Mouse (Mus musculus): ENCODE data around the gene Esrrg. TPM values are rescaled to one million over a fixed set of nuclear protein-coding genes. Genes with fewer than 3 reads are reported as not detected.

Gene Esrrg
- total and polyA plus RNA-seq, 3 experiments = 0.01 TPM; not detected in 2

DNA sequence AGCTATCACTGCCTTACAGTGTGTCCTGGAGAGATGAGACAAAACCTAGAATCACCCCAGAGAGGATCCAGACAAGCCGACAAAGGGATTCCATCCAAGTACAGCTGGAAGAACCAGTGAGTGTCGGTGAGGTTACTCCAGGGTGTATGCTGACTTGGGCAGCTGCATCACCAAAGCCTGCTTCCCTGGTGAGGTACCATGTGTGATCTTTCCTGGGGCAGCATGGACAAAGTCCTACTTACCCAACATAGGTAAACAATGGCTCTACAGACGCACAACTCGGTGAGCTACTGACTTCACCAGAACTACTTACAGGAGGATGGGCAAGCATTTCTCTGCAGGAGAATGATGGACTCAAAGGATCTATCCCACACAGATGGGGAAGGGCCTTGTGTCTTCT, 280.5 kb downstream of the Esrrg start:
- Histone ChIP-seq H3K27ac (ENCODE audit: control insufficient read depth, low read depth, low read length) (no peak overlapping the region), H3K4me1 (ENCODE audit: control insufficient read depth in 1 of 2, insufficient read depth in 2 of 2, low read length in 2 of 2) (no peaks in the 10 kb centered on the region), H3K36me3 (ENCODE audit: control insufficient read depth in 1 of 2, insufficient read depth in 2 of 2, low read length in 2 of 2) (peaks cover 0 to 2% of the 10 kb centered on the region in 2 experiments; a peak in 1 of 4 replicates), H3K27me3 (ENCODE audit: control insufficient read depth in 1 of 2, insufficient read depth in 2 of 2, low read length in 2 of 2) (no peaks in the 10 kb centered on the region), H3K9me3 (replicated peaks; ENCODE audit: insufficient read depth, low read length) (no peaks in the 10 kb centered on the region), H3K9ac (ENCODE audit: control insufficient read depth, low read depth, low read length, poor library complexity, severe bottlenecking) (no peak overlapping the region), H3K79me2 (ENCODE audit: control insufficient read depth, insufficient read depth, low read length, poor library complexity) (no peaks in the 10 kb centered on the region), H3K4me3 (ENCODE audit: control insufficient read depth in 1 of 2, insufficient read depth in 1 of 2, low read depth in 2 of 2, low read length in 2 of 2) (no peak overlapping the region)
- no peak for DNase-seq (ENCODE audit: low read depth, low spot score)
- TF ChIP-seq USF2 (IDR thresholded peaks at IDR 0.05; ENCODE audit: borderline replicate concordance in 1 of 2, insufficient read depth in 1 of 2, low read depth in 1 of 2, low read length in 2 of 2) (no peak), TBP (IDR thresholded peaks at IDR 0.05; ENCODE audit: low read depth, low read length) (no peak)

DNA sequence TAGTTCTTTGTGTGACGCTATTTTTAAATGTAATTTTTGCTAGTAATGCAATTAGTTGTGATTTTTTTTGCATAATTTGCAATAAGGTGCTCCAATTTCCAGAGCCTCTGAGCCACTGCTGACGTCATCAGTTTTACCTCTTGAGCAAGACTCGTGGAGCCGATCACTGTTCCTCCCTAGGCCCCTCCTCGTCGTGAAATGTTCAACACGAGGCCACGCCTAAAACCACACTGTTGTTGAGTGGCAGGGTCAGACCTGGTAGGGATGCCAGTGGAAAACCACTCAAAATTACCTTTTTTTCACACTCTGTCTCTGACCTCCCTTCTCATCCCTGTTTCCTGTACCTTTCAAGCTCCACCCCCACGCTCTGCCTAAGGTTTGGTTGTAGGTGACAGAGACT, 282.7 kb downstream of the Esrrg start:
- Histone ChIP-seq H3K27ac (ENCODE audit: control insufficient read depth, low read depth, low read length) (no peak overlapping the region), H3K9ac (ENCODE audit: control insufficient read depth, low read depth, low read length, poor library complexity, severe bottlenecking) (no peak overlapping the region), H3K4me3 (ENCODE audit: control insufficient read depth in 1 of 2, insufficient read depth in 1 of 2, low read depth in 2 of 2, low read length in 2 of 2) (no peak overlapping the region), H3K9me3 (replicated peaks; ENCODE audit: insufficient read depth, low read length) (no peaks in the 10 kb centered on the region), H3K79me2 (ENCODE audit: control insufficient read depth, insufficient read depth, low read length, poor library complexity) (no peaks in the 10 kb centered on the region), H3K36me3 (ENCODE audit: control insufficient read depth in 1 of 2, insufficient read depth in 2 of 2, low read length in 2 of 2) (no peaks in the 10 kb centered on the region), H3K27me3 (ENCODE audit: control insufficient read depth in 1 of 2, insufficient read depth in 2 of 2, low read length in 2 of 2) (no peaks in the 10 kb centered on the region), H3K4me1 (ENCODE audit: control insufficient read depth in 1 of 2, insufficient read depth in 2 of 2, low read length in 2 of 2) (no peaks in the 10 kb centered on the region)
- DNase-seq (ENCODE audit: low read depth, low spot score) = no peak
- TF ChIP-seq MYC (IDR thresholded peaks at IDR 0.05; ENCODE audit: low read depth, low read length) (no peak), RCOR1 (IDR thresholded peaks at IDR 0.05; ENCODE audit: low read depth, low read length) (no peak), EP300 (IDR thresholded peaks at IDR 0.05; ENCODE audit: low read depth in 1 of 2, low read length in 2 of 2) (no peak), BHLHE40 (IDR thresholded peaks at IDR 0.05; ENCODE audit: borderline replicate concordance, low read depth, low read length) (no peak), GABPA (IDR thresholded peaks at IDR 0.05; ENCODE audit: low read depth, low read length) (no peak), ZC3H11A (IDR thresholded peaks at IDR 0.05; ENCODE audit: low read depth, low read length) (no peak), TAL1 (IDR thresholded peaks at IDR 0.05; ENCODE audit: low read length) (no peak), POLR2AphosphoS2 (IDR thresholded peaks at IDR 0.05; ENCODE audit: low read length) (no peak), HCFC1 (IDR thresholded peaks at IDR 0.05; ENCODE audit: low read depth, low read length) (no peak), CHD2 (IDR thresholded peaks at IDR 0.05; ENCODE audit: low read length) (no peak), NELFE (IDR thresholded peaks at IDR 0.05; ENCODE audit: low read depth, low read length) (no peak)

DNA sequence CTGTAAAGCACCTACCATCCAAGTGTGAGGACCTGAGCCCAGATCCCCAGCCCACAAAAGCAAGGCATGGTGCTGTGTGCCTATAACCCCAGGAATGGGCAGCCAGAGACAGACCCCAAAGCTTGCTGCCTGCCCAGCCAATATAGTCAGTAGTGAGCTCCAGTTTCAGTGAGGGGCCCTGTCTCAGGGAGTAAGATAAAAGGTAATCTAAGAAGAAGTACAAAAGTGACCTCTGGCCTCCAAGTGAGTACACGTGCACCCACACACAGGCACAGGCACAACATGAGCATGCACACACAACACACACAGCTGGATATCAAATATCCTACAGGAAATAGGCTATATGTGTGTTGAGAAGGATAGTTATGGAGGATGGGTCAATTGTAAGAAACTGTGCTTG, 286.9 kb downstream of the Esrrg start:
- Histone ChIP-seq H3K36me3 (ENCODE audit: control insufficient read depth in 1 of 2, insufficient read depth in 2 of 2, low read length in 2 of 2) (no peaks in the 10 kb centered on the region), H3K4me3 (ENCODE audit: control insufficient read depth in 1 of 2, insufficient read depth in 1 of 2, low read depth in 2 of 2, low read length in 2 of 2) (no peak overlapping the region), H3K27me3 (ENCODE audit: control insufficient read depth in 1 of 2, insufficient read depth in 2 of 2, low read length in 2 of 2) (no peaks in the 10 kb centered on the region), H3K9ac (ENCODE audit: control insufficient read depth, low read depth, low read length, poor library complexity, severe bottlenecking) (no peak overlapping the region), H3K27ac (ENCODE audit: control insufficient read depth, low read depth, low read length) (no peak overlapping the region), H3K4me1 (ENCODE audit: control insufficient read depth in 1 of 2, insufficient read depth in 2 of 2, low read length in 2 of 2) (no peaks in the 10 kb centered on the region), H3K9me3 (replicated peaks; ENCODE audit: insufficient read depth, low read length) (no peaks in the 10 kb centered on the region), H3K79me2 (ENCODE audit: control insufficient read depth, insufficient read depth, low read length, poor library complexity) (no peaks in the 10 kb centered on the region)
- TF ChIP-seq POLR2A (IDR thresholded peaks at IDR 0.05; ENCODE audit: control insufficient read depth in 1 of 2, insufficient read depth in 1 of 2, low read depth in 1 of 2, low read length in 2 of 2, poor library complexity in 1 of 2) (no peak), TBP (IDR thresholded peaks at IDR 0.05; ENCODE audit: low read depth, low read length) (no peak), MAX (IDR thresholded peaks at IDR 0.05; ENCODE audit: low read length) (no peak), NRF1 (IDR thresholded peaks at IDR 0.05; ENCODE audit: insufficient read depth, low read depth, low read length, poor library complexity, severe bottlenecking) (no peak), MAFK (IDR thresholded peaks at IDR 0.05; ENCODE audit: borderline replicate concordance, low read depth, low read length) (no peak), HCFC1 (IDR thresholded peaks at IDR 0.05; ENCODE audit: low read depth, low read length) (no peak), CHD1 (IDR thresholded peaks at IDR 0.05; ENCODE audit: low read depth, low read length) (no peak), ETS1 (IDR thresholded peaks at IDR 0.05; ENCODE audit: low read depth, low read length) (no peak)
- no peak for DNase-seq (ENCODE audit: low read depth, low spot score)
